Mouse (Mus musculus) hindbrain, embryonic 16.5 days (tissue): ENCODE measurements around the gene Scyl1. TPM values are rescaled to one million over a fixed set of nuclear protein-coding genes. Genes with fewer than 3 reads are reported as not detected.

ENCODE experiments used
- ATAC-seq: fragments of 200-750 bp; cut with Nextera tagmentation; 2 replicates; pipeline ENCODE4 v1.8.0; 2017; ENCODE audit warnings: moderate TSS enrichment, moderate library complexity
- H3K27ac ChIP-seq: fragments of 300-500 bp; sonication (generic); 2 replicates; pipeline ENCODE4 v1.5.1; 2014; ENCODE audit warnings: low read depth, mild to moderate bottlenecking, control low read depth, low read length, moderate library complexity
- H3K27me3 ChIP-seq: fragments of 300-500 bp; sonication (generic); replicated peaks from 2 replicates; pipeline ENCODE4 v1.6.1; 2014; ENCODE audit warnings: low read length; ENCODE audit not compliant: control insufficient read depth, insufficient read depth
- H3K36me3 ChIP-seq: fragments of 300-500 bp; sonication (generic); 2 replicates; pipeline ENCODE4 v1.6.1; 2014; ENCODE audit warnings: mild to moderate bottlenecking, low read length, moderate library complexity, mixed read lengths; ENCODE audit not compliant: control insufficient read depth, insufficient read depth
- H3K4me1 ChIP-seq: fragments of 300-500 bp; sonication (generic); 2 replicates; pipeline ENCODE4 v1.6.1; 2014; ENCODE audit warnings: low read depth, low read length; ENCODE audit not compliant: control insufficient read depth, insufficient read depth
- H3K4me2 ChIP-seq: fragments of 300-500 bp; sonication (generic); 2 replicates; pipeline ENCODE4 v1.6.1; 2014; ENCODE audit warnings: mild to moderate bottlenecking, low read length, control low read depth, moderate library complexity
- H3K4me3 ChIP-seq: fragments of 300-500 bp; sonication (generic); 2 replicates; pipeline ENCODE4 v1.5.1; 2014; ENCODE audit warnings: mild to moderate bottlenecking, low read length, control low read depth, moderate library complexity
- H3K9ac ChIP-seq: fragments of 300-500 bp; sonication (generic); 2 replicates; pipeline ENCODE4 v1.6.1; 2014; ENCODE audit warnings: low read depth, mild to moderate bottlenecking, control low read depth, low read length, moderate library complexity
- H3K9me3 ChIP-seq: fragments of 300-500 bp; sonication (generic); 2 replicates; pipeline ENCODE4 v1.6.1; 2014; ENCODE audit warnings: mild to moderate bottlenecking, low read length, moderate library complexity; ENCODE audit not compliant: control insufficient read depth
- WGBS: fragments of 180-500 bp; shearing (Covaris S2); extraction: QIAGEN DNeasy Blood & Tissue Kit; methylation state at CpG from one replicate; pipeline ENCODE4 v1.1.7; 2014; 5-methylcytosine and 5-hydroxymethylcytosine counted together
- polyA plus RNA-seq: library from polyadenylated mRNA; unstranded; fragments of >200 nt; fragmentation: Nextera tagmentation; extraction: Ambion mirVana; gene quantifications from 2 replicates; pipeline ENCODE4 v1.2.1, GENCODE M21; 2015

The Scyl1 gene
- polyA plus RNA-seq, 1 experiment from 2014 or later: 83.2 TPM

- Histone ChIP-seq H3K4me1 (peaks cover 57% of the 10 kb centered on the region), H3K27me3 (no peaks in the 10 kb centered on the region), H3K36me3 (no peaks in the 10 kb centered on the region), H3K4me3 (peak overlapping the region; percentile 93), H3K27ac (peak overlapping the region; percentile 96), H3K9ac (peak overlapping the region; percentile 99), H3K9me3 (no peaks in the 10 kb centered on the region), H3K4me2 (peak overlapping the region; percentile 99)
- 4% methylated on average over 37 of the region's 37 CpGs for WGBS
- peak; percentile 41 for ATAC-seq
Measured at GRCm38 (mm10) chr19:5728631-5729443, 42.4 kb downstream of the Scyl1 start.

- Histone ChIP-seq H3K27ac (peak overlapping the region; percentile 96), H3K4me2 (peak overlapping the region; percentile 99), H3K4me3 (peak overlapping the region; percentile 93), H3K9ac (peak overlapping the region; percentile 99), H3K9me3 (no peaks in the 10 kb centered on the region), H3K4me1 (peaks cover 57% of the 10 kb centered on the region), H3K36me3 (no peaks in the 10 kb centered on the region; the same call in 1 of the 2 replicates), H3K27me3 (no peaks in the 10 kb centered on the region)
- no peak for ATAC-seq
- 2% methylated on average over 14 of the region's 14 CpGs for WGBS
Measured at GRCm38 (mm10) chr19:5727701-5728100, 43.5 kb downstream of the Scyl1 start.

GRCm38 (mm10) chr19:5726961-5727578, 44.1 kb downstream of the Scyl1 start:
- WGBS: 78% methylated on average over 15 of the region's 15 CpGs

GRCm38 (mm10) chr19:5725767-5726515, 45.3 kb downstream of the Scyl1 start, which contains the start of gene Ehbp1l1:
Gene Ehbp1l1 (minus strand): TSS chr19:5726317.
- Histone ChIP-seq H3K9me3 (no peaks in the 10 kb centered on the region), H3K27ac (no peak within 1 kb of the TSS), H3K4me2 (peak within 1 kb of the TSS; percentile 99), H3K4me3 (peak within 1 kb of the TSS; percentile 93), H3K9ac (peak within 1 kb of the TSS; percentile 68), H3K27me3 (no peaks in the 10 kb centered on the region), H3K4me1 (peaks cover 51% of the 10 kb centered on the region), H3K36me3 (peaks cover 13% of the 10 kb centered on the region)
- ATAC-seq: no peak
- 14% methylated on average over 48 of the region's 49 CpGs for WGBS

More at GRCm38 (mm10) chr19:5726961-5727578, 44.1 kb downstream of the Scyl1 start:
- Histone ChIP-seq H3K9ac (peak overlapping the region; percentile 68), H3K27me3 (no peaks in the 10 kb centered on the region), H3K36me3 (peaks cover 6% of the 10 kb centered on the region; the same call in 1 of the 2 replicates), H3K9me3 (no peaks in the 10 kb centered on the region), H3K27ac (no peak overlapping the region), H3K4me2 (peak overlapping the region; percentile 99), H3K4me1 (peaks cover 57% of the 10 kb centered on the region), H3K4me3 (peak overlapping the region; percentile 93)
- no peak for ATAC-seq

GRCm38 (mm10) chr19:5725029-5725707, 46.1 kb downstream of the Scyl1 start:
- peaks cover 43% of the 10 kb centered on the region for H3K4me1 ChIP-seq
- H3K36me3 ChIP-seq: peaks cover 20% of the 10 kb centered on the region
- peak overlapping the region; percentile 39 for H3K4me3 ChIP-seq

GRCm38 (mm10) chr19:5724549-5724941, 46.7 kb downstream of the Scyl1 start:
- Histone ChIP-seq H3K27me3 (no peaks in the 10 kb centered on the region), H3K4me1 (peaks cover 37% of the 10 kb centered on the region), H3K27ac (no peak overlapping the region), H3K9ac (no peak overlapping the region; the same call in 1 of the 2 replicates), H3K9me3 (no peaks in the 10 kb centered on the region), H3K36me3 (peaks cover 27% of the 10 kb centered on the region), H3K4me3 (no peak overlapping the region), H3K4me2 (peak overlapping the region; percentile 66; the same call in 1 of the 2 replicates)
- ATAC-seq: no peak
- WGBS: 60% methylated on average over 7 of the region's 7 CpGs

More at GRCm38 (mm10) chr19:5725029-5725707, 46.1 kb downstream of the Scyl1 start:
- Histone ChIP-seq H3K27me3 (no peaks in the 10 kb centered on the region), H3K27ac (no peak overlapping the region), H3K9me3 (no peaks in the 10 kb centered on the region), H3K9ac (peak overlapping the region; percentile 58), H3K4me2 (peak overlapping the region; percentile 66)
- 70% methylated on average over 12 of the region's 12 CpGs for WGBS
- no peak for ATAC-seq

GRCm38 (mm10) chr19:5723934-5724548, 47.2 kb downstream of the Scyl1 start:
- no peak for ATAC-seq
- Histone ChIP-seq H3K9me3 (no peaks in the 10 kb centered on the region), H3K4me1 (peaks cover 37% of the 10 kb centered on the region), H3K36me3 (peaks cover 30% of the 10 kb centered on the region), H3K4me3 (no peak overlapping the region), H3K4me2 (no peak overlapping the region), H3K27me3 (no peaks in the 10 kb centered on the region), H3K27ac (no peak overlapping the region), H3K9ac (no peak overlapping the region)
- WGBS: 76% methylated on average over 4 of the region's 4 CpGs

- Histone ChIP-seq H3K36me3 (peaks cover 36% of the 10 kb centered on the region), H3K4me3 (no peak overlapping the region), H3K4me2 (no peak overlapping the region), H3K27me3 (no peaks in the 10 kb centered on the region), H3K9me3 (no peaks in the 10 kb centered on the region), H3K4me1 (peaks cover 30% of the 10 kb centered on the region), H3K9ac (no peak overlapping the region), H3K27ac (no peak overlapping the region)
- WGBS: 92% methylated on average over 7 of the region's 7 CpGs
- ATAC-seq: no peak
Measured at GRCm38 (mm10) chr19:5722848-5723425, 48.3 kb downstream of the Scyl1 start.
